Mouse (Mus musculus): ENCODE data around the gene Pgf.
A peak's percentile ranks its signal among the peaks of the same experiment; 100 is the strongest.

The Pgf gene

DNA sequence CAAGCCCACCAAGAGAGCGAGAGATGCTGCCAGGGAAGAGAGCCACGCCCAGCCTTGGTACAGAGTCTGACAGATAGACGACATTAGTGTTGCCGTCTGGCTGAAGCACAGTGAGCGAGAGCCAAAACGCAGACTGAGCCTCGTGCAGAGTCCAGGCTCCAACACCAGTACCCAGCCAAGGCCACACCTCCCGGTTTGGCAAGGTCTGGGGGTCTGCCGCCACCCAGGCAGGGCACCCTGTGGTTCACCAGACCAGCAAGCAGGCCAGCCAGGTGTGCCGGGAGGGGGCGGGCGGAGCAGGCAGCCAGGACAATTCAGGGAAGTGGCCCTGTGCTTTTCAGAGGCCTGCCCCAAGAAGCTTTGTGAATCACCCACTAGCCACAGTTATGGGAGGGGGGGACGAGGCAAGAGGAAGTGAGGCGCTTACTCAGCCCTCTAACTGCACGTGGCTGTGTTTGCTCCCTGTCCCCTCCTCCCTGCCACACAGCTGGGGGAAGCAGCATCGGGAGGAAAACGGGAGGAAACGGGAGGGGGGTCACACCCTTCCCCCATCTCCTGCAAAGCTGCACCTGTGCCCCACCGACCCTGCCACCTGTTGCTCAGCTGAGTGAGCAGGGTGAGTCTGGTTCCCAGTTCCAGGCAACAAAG lies 15.0 kb upstream of the Pgf start:
- no peak for DNase-seq (ENCODE audit: low read depth, low spot score)

- no peak for DNase-seq (ENCODE audit: low read depth, low spot score)
Observed at GRCm38 (mm10) chr12:85190290-85190689, 12.7 kb upstream of the Pgf start.

GRCm38 (mm10) chr12:85186361-85186760 lies 8.8 kb upstream of the Pgf start:
- no peak for DNase-seq (ENCODE audit: low read depth, low spot score)

DNA sequence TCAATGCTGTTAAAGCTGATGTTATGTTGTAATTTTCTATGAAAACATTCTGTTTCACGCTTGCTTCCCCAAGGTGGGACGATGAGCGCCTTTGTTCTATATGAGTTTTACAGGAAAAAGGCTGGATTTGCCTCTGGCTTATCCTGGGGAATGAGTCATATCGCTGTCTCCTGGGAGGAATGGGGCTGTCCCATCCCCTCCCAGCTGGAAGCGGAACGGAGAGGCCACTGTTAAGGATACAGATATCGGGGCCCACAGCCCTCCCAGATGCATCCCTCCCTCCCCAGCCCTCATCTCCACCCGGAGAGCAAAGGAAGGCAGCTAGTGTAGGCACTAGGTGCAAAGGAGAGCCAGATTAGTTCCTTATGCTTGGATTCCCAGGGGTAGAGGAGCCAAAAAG lies 8.2 kb upstream of the Pgf start:
- DNase-seq (ENCODE audit: low read depth, low spot score): no peak

DNA sequence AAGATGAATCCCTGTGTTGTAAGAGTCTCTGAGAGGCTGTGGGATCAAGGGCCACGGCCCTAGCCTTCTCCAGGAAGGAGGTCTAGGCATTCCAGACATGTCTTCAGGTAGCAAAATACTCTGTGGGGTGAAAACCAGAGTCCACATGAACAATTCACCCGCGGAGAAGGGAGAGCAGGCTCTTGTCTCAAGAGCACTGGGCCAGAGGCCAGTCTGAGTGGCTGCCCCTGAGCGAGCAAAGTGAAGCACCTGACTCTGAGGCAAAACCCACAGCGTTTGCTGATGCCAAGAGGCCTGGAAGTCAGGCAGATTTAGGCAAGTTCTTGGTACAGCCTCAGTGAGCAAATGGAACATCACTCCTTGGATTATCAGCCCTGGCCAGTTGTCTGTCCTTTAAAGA lies 6.5 kb upstream of the Pgf start:
- no peak for DNase-seq (ENCODE audit: low read depth, low spot score)

- no peak for DNase-seq (ENCODE audit: low read depth, low spot score)
Observed at GRCm38 (mm10) chr12:85182898-85183297, 5.3 kb upstream of the Pgf start.

- peak; percentile 74 for DNase-seq (ENCODE audit: low read depth, low spot score)
Observed at GRCm38 (mm10) chr12:85182345-85182643, 4.7 kb upstream of the Pgf start.

DNA sequence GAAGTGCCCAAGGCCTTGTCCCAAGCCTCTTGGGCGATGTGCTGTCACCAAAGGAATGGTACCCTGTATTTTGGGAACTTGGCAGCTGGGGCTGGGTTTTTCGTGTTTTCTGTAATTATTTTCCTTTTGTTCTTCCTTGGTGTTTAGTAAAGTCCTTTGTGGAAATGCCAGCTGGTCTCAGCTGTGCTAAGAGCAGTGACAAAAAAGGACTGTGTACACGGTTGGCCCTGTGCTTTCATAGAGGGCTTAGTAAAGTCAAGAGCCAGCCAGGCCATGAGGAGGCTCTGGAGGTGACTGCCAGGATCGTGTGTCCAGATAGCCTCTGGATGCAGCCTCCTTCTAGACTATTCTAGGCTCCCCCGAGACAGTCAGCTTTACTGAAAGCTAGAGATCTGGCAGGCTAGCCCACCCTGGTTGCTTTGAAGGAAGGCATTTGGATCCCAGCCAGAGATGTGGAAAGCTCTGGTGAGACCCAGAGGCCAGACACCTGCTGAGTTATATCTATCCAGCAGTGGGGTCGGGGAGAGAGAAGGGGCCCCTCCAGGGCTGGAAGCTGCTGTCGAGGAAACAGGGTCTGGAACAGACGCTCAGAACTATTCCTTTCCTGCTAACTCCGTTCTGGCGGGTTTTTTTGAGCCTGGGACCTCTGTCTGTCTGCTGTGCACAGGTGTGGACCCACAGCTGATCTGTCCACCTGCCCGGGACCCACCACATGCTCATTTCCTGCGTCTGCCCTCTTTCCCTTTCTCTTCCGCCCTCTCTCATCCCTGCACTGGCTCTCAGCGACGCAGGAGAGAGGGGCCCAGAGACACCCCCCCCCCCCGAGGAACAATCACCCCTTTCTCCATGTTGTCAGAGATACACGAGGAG lies 4.1 kb upstream of the Pgf start:
- no peak for DNase-seq (ENCODE audit: low read depth, low spot score)

DNA sequence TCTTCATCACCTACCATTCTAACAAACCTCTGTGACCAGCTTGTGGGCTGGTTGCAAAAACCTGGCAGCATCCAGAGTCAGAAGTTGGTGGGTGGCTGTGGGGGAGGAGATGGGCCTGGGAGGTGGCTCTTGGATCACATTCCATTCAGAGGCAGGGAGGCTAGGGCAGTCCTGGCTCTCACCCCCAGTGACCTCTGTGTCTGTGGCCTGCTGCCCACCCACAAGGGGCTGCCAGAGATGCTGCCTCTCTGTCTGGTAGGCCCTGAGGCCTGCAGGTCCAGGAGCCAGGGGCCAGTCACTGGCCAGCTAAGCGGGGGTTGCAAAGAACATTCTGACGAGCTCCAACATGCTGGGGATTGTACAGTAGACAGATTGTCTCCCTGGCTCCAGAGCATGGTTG lies 704 bp upstream of the Pgf start:
- no peak for DNase-seq (ENCODE audit: low read depth, low spot score)

DNA sequence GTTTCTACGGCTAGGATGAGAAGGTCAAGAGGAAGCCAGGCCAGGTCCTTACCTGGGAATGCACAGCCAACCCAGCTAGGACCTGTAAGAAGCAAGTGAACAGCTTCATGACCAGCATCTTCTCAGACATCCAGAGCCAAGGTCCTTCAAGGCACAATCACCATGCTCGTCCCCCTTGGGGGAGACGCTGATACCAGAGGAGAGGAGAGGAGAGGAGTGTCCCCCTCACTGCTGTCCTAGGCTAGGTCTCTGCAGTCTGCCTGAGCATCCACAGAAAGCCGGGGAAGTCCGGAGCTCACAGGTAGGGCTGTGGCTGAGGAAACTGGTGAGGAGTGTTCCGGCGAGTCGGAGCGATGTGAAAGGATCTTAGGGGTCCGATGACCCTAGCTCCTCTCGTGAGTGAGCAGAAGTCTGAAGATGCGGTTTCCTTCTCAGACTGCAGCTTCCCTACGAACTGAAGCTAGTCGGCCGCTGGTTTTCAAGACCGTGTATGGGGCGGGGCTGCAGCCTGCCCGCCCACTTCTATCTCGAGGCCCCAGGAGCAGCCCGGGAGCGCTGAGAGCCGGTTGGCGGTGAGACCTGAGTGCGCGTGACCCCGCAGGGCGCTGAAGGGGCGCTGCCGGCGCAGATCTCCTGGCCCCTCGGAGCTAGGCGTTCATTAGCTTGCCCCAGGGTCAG lies 605 bp downstream of the Pgf start:
- peak; percentile 58 for DNase-seq (ENCODE audit: low read depth, low spot score)

GRCm38 (mm10) chr12:85175926-85176845 lies 1.4 kb downstream of the Pgf start:
- DNase-seq (ENCODE audit: low read depth, low spot score): peak; percentile 82

DNA sequence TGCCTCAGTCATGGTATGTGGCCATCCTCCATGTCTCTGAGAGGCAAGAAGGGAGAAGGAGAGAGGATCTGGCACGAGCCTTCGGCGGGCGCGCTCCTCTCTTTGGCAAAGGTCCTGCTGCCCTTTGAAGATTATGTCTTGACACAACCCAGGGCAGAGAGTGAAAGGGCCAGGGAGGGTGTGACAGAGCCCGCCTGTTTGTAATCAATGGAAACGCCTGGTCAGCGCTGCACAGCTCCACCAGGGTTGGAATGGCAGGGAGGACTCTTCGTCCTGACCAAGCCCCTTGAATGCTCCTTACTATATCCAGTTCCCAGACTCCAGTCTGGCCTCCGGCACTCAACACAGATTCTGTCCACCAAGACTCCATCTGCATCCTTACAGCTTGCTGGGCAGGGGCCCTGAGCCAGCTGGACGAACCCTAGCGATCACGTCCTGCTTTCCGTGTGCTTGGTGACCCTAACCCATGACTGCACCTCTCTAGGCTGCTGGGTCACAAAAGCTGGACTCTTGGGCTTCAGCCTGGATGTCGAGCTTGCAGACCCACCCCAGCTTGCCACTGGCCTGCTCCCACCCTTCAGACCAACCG lies 2.4 kb downstream of the Pgf start:
- no peak for DNase-seq (ENCODE audit: low read depth, low spot score)

DNA sequence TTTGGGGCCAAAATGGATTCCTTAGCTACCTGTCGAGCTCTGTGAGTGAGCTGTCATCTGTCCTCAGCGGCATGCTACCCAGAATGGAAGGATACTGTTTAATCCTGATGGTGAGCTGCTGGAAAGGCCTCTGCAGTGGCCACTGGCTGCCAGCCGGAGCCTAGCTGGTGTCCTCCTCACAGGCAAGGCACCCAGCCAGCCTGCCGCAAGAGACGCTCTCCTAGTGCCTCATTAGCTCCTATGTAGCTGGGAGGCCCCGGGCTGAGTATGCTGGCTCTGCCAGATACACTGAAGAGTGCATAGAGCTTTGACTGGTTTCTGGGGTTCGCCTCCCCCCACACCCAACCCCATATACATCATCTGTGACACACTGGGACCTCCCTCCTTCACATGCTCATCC lies 3.6 kb downstream of the Pgf start:
- DNase-seq (ENCODE audit: low read depth, low spot score): no peak

DNA sequence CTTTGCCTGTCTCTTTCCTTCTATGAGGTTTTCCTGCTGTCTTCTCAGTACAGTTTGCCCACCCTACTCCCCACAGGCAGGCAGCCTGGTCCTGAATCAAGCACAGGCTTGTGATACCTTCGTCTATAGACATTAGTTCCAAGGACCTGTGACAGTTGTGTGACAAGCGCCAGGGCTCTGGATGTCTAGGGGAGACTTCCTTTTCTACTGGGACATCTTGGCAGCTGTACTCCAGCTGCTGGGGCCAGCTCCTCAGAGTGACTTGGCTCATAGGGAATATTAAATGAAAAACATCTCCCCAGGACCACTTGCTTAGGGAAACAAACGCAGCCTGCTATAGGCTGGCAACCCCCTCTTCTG lies 6.7 kb downstream of the Pgf start:
- no peak for DNase-seq (ENCODE audit: low read depth, low spot score)

DNA sequence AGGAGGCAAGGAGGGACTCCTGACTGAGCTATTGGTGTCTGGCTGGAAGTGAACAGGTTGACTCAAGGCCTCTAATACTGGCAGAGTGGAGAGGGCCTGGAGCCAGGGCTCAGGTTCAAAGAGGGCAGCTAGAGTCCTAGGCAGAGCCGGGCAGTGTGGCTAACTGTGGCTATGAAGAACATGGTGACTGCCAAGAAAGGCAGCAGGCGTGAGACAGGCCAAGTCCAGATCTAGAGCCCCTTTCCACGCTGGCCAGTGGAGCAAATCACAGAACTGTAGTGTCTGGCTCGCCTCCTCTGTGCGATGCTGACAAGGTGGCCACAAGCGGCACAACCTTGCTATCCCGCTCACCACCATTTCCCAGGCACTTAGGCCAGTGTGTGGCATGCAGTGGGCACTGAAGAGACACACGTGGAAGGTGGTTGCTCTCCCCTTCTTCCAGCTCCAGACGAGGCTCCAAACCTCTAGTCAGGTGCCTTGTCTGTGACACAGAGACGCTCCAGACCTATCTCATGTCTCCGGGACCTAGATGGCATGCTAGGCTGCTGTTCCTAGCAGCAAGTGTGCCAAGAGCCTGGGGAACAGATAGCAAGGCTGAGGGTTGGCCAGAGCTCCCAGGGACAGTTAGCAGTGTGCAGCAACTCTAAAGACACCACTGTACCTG lies 7.2 kb downstream of the Pgf start:
- no peak for DNase-seq (ENCODE audit: low read depth, low spot score)

GRCm38 (mm10) chr12:85169877-85170276 lies 7.7 kb downstream of the Pgf start:
- no peak for DNase-seq (ENCODE audit: low read depth, low spot score)

DNA sequence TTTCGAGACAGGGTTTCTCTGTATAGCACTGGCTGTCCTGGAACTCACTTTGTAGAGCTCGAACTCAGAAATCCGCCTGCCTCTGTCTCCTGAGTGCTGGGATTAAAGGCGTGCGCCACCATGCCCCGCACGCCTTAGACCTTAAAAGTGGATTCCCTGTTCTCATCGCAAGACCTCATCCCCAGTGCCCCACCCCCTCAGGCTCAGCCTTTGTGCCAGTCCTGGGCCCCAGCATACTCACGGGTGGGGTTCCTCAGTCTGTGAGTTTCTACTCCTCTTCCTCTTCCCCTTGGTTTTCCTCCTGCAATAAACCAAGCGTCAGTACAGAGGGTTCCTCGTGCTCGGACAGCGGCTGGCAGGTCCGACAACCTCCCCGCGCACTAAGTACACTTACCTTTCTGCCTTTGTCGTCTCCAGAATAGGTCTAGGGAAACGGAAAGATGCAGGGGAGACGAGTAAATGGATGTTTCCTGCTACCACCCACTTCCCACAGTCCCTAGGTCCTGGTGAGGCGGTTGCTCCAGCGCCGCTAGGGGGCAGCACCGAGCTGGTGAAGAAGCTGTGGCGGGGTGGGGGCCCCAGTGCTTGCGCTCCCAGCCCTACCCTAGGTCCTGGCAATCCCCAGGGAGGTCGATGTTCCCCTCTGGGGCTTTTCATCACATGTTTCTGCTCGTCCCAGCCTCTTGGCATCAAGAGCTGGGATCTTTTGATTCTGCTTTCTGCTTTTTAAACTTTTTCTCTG lies 8.3 kb downstream of the Pgf start:
- peak; percentile 82 for DNase-seq (ENCODE audit: low read depth, low spot score)

DNA sequence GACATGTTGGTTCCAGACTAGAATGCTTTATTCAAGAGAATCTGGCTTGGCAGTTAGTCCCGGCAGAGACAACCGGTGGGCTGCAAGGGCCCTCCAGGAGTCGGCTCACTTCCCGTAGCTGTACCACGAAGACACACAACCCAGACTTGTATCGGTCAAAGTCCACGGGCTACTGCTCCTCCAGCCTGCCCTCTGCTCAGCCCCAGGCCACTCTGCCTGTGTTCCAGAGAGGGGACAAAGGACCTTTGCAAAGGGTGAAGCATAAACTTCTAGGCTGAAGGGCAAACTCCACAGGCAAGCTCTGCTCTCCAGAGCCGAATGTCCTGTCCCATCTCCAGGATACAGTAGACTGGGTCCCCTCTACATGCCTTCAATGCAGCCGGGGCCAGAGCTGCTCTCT lies 11.0 kb downstream of the Pgf start:
- no peak for DNase-seq (ENCODE audit: low read depth, low spot score)

DNA sequence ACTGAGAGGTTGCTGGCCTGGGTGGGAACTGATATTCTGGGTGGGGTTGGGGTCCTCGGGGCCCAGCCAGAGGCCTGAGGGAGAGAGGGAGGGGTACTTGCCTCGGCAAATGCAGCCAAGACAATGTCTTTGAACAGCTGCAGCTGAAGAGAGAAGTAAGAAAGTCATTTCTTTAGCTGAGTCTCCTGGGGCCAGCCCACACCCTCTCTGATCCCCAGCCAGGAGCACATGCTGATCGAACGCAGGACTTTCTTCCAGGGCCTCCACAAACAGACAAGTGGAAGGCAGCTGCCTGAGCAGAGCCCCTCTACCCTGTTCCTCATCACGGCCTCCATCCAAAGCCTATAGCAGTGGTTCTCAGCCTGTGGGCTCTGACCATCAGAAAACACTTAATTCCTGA lies 12.6 kb downstream of the Pgf start:
- DNase-seq (ENCODE audit: low read depth, low spot score): no peak

- no peak for DNase-seq (ENCODE audit: low read depth, low spot score)
Observed at GRCm38 (mm10) chr12:85159592-85159991, 18.0 kb downstream of the Pgf start.
